Mouse (Mus musculus) ES-Bruce4 (cell line): ENCODE results near the gene Ano1. TPM values are rescaled to one million over a fixed set of nuclear protein-coding genes. Genes with fewer than 3 reads are reported as not detected.
A peak's percentile ranks its signal among the peaks of the same experiment; 100 is the strongest.

Source experiments
- H3K27ac ChIP-seq: 2 replicates; pipeline ENCODE4 v1.5.1; 2012; ENCODE audit warnings: low read length, inconsistent platforms; ENCODE audit not compliant: insufficient read depth
- H3K27me3 ChIP-seq: 2 replicates; pipeline ENCODE4 v1.6.1; 2012; ENCODE audit warnings: mild to moderate bottlenecking, low read length, inconsistent platforms; ENCODE audit not compliant: control insufficient read depth, poor library complexity, insufficient read depth, severe bottlenecking
- H3K36me3 ChIP-seq: 2 replicates; pipeline ENCODE4 v1.6.1; 2012; ENCODE audit warnings: inconsistent platforms, mild to moderate bottlenecking, low read length, moderate library complexity; ENCODE audit not compliant: control insufficient read depth, poor library complexity, insufficient read depth, severe bottlenecking
- H3K4me1 ChIP-seq: one replicate; pipeline ENCODE4 v1.8.1; 2011; ENCODE audit warnings: low read length; ENCODE audit not compliant: control insufficient read depth, insufficient read depth
- H3K4me3 ChIP-seq: 2 replicates; pipeline ENCODE4 v1.5.1; 2011; ENCODE audit warnings: low read depth, mild to moderate bottlenecking, low read length
- H3K9ac ChIP-seq: 2 replicates; pipeline ENCODE4 v1.6.1; 2012; ENCODE audit warnings: low read depth, mild to moderate bottlenecking, inconsistent platforms; ENCODE audit not compliant: poor library complexity, severe bottlenecking
- H3K9me3 ChIP-seq: replicated peaks from 2 replicates; pipeline ENCODE4 v1.6.1; 2012; ENCODE audit warnings: mild to moderate bottlenecking, low read length, inconsistent platforms; ENCODE audit not compliant: control insufficient read depth, poor library complexity, insufficient read depth, severe bottlenecking
- CTCF ChIP-seq: IDR thresholded peaks from one replicate; pipeline ENCODE4 v1.8.1; 2011; ENCODE audit warnings: low read depth, low read length
- EP300 ChIP-seq: IDR thresholded peaks from 2 replicates; pipeline ENCODE4 v1.6.1; 2011; ENCODE audit warnings: low read depth, low read length; ENCODE audit not compliant: insufficient read depth
- POLR2A ChIP-seq: IDR thresholded peaks from one replicate; pipeline ENCODE4 v1.8.1; 2011; ENCODE audit warnings: low read length; ENCODE audit not compliant: insufficient read depth
- polyA plus RNA-seq: library from polyadenylated mRNA; stranded (reverse); fragments of >200 nt; gene quantifications from 2 replicates; pipeline ENCODE4 v1.2.4, GENCODE M21; 2011; ENCODE audit warnings: low read depth; ENCODE audit not compliant: missing spikeins, insufficient read depth, insufficient read length

Gene Ano1
- polyA plus RNA-seq, 1 experiment, result 1.7 TPM

DNA sequence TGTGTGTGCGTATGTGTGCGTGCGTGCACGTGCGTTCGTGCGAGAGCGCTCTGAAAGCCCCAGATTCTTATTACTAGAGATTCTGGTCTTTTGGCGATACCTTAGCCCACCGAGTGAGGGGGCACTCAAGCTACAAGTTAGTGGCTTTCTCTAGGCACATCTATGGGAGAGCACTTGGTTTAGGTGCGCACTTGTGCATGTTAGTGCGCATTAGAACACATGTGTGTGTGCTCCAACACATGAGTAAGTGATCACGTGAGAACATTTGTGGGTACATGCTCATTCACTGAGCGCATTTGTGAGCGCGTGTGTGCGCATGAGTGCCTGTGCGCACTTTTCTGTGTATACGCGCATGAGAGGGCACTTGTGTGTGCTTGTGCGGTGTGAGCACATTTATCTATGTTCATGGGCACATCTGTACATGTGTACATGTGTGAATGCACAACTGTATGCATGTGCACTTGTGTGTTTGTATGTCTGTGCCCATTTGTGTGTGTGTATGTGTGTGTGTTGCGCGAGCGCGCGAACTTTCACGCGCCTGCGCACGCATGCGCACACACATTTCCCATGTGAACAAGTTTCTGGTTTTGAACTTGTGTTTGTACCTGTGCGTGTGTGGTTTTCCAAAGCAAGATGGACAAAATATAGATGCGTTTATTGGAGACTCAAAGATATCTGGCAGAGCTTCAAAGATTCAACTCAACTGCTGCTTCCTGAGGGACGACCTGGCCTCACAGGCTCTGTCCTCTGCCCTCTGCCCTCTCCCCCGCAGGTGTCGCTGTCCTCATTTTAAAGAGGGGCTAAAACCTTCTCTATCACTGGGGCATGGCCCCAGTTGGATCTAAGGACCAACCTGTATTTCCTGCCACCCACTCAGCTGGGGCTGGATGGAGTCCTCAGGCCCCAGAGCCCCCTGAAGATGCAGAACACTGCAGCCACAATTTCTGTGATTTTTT, 38.1 kb upstream of the Ano1 start:
- Histone ChIP-seq H3K27me3 (no peaks in the 10 kb centered on the region), H3K4me1 (no peaks in the 10 kb centered on the region), H3K4me3 (peak overlapping the region; percentile 54), H3K27ac (no peak overlapping the region), H3K9ac (no peak overlapping the region), H3K9me3 (no peaks in the 10 kb centered on the region), H3K36me3 (no peaks in the 10 kb centered on the region)
- TF ChIP-seq POLR2A (no peak), EP300 (0 out of 2 replicates have a peak, but pooled peaks have one; percentile 22), CTCF (peak; percentile 77)

DNA sequence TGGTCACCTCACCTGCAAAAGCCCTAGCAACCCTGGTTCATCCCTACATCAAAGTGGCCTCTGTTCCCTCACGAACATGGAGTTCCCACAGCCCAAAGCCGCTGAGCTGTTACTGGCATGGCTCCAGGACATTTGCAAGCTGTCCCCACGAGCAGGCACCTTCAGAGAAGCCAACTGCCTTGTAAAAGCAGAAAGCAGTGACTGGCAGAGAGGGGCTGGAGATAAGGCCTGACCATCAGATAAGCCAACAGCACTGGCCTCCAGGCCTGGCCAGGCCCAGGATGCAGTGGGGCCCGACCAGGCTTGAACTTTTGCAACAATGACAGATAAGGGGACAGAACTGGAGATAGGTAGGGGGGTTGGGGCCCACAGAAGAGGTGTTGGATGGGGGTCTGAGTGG, 36.9 kb upstream of the Ano1 start:
- Histone ChIP-seq H3K4me1 (no peaks in the 10 kb centered on the region), H3K27me3 (no peaks in the 10 kb centered on the region), H3K27ac (no peak overlapping the region), H3K9me3 (no peaks in the 10 kb centered on the region), H3K4me3 (no peak overlapping the region), H3K36me3 (no peaks in the 10 kb centered on the region), H3K9ac (no peak overlapping the region)
- no peak for TF ChIP-seq POLR2A
- TF ChIP-seq EP300, result no peak
- TF ChIP-seq CTCF, result no peak

GRCm38 (mm10) chr7:144787501-144787900, 35.7 kb upstream of the Ano1 start:
- Histone ChIP-seq H3K4me1 (no peaks in the 10 kb centered on the region), H3K27me3 (no peaks in the 10 kb centered on the region), H3K9ac (no peak overlapping the region), H3K9me3 (no peaks in the 10 kb centered on the region), H3K4me3 (no peak overlapping the region), H3K36me3 (no peaks in the 10 kb centered on the region), H3K27ac (no peak overlapping the region)
- TF ChIP-seq EP300 (no peak), POLR2A (no peak), CTCF (no peak)

- no peaks in the 10 kb centered on the region for H3K27me3 ChIP-seq
- H3K4me3 ChIP-seq, result no peak overlapping the region
- H3K9ac ChIP-seq, result no peak overlapping the region
- no peak for TF ChIP-seq EP300
- no peak for TF ChIP-seq POLR2A
- TF ChIP-seq CTCF, result no peak
- H3K36me3 ChIP-seq, result no peaks in the 10 kb centered on the region
- H3K27ac ChIP-seq, result no peak overlapping the region
- no peaks in the 10 kb centered on the region for H3K4me1 ChIP-seq
- H3K9me3 ChIP-seq, result no peaks in the 10 kb centered on the region
Observed at GRCm38 (mm10) chr7:144786571-144786970, 34.8 kb upstream of the Ano1 start.

GRCm38 (mm10) chr7:144784176-144784575, 32.4 kb upstream of the Ano1 start:
- H3K27ac ChIP-seq, result no peak overlapping the region
- no peaks in the 10 kb centered on the region for H3K4me1 ChIP-seq
- H3K4me3 ChIP-seq, result no peak overlapping the region
- H3K27me3 ChIP-seq, result no peaks in the 10 kb centered on the region
- no peak overlapping the region for H3K9ac ChIP-seq
- TF ChIP-seq POLR2A (no peak), EP300 (no peak), CTCF (no peak)
- no peaks in the 10 kb centered on the region for H3K36me3 ChIP-seq
- H3K9me3 ChIP-seq, result no peaks in the 10 kb centered on the region

GRCm38 (mm10) chr7:144782402-144782801, 30.6 kb upstream of the Ano1 start:
- no peak overlapping the region for H3K9ac ChIP-seq
- no peak for TF ChIP-seq EP300
- H3K27ac ChIP-seq, result no peak overlapping the region
- H3K36me3 ChIP-seq, result no peaks in the 10 kb centered on the region
- no peaks in the 10 kb centered on the region for H3K27me3 ChIP-seq
- no peaks in the 10 kb centered on the region for H3K9me3 ChIP-seq
- no peak overlapping the region for H3K4me3 ChIP-seq
- no peaks in the 10 kb centered on the region for H3K4me1 ChIP-seq
